Mouse (Mus musculus): ENCODE results near the gene Phf21a.

DNA sequence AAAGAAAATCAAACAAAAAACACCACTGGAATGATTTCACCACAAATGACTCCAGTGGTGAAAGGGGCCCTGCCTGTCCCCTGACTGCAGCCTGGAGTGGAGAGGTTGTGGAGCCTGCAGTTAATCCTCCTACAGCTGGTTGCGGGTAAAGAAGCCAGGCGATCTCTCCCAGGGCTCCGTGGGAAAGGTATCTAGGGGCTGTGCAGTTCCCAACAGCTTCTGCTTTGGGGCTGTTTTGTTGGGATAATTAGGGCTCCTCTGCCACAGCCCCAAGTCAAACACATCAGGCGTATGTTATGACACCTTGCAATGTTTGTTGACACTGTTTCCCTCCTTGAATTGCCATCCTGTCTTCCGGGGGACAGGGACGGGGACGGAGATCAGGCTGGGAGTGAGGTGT, 47.5 kb downstream of the Phf21a start:
- TF ChIP-seq CTCF (conservative IDR thresholded peaks at IDR 0.05; ENCODE audit: low read length) (no peak), POU5F1 (IDR thresholded peaks at IDR 0.05; ENCODE audit: borderline replicate concordance, low read length) (no peak)

Measured in E14TG2a.4 (cell line).